Mouse (Mus musculus) liver, embryonic 14.5 days (tissue): ENCODE measurements around the gene Btg1. TPM values are rescaled to one million over a fixed set of nuclear protein-coding genes. Genes with fewer than 3 reads are reported as not detected.

Source experiments
- ATAC-seq: fragments of 200-750 bp; cut with Nextera tagmentation; 2 replicates; pipeline ENCODE4 v1.8.0; 2017; ENCODE audit warnings: moderate number of reproducible peaks, mild to moderate bottlenecking, moderate library complexity; ENCODE audit not compliant: insufficient read depth
- DNase-seq, 3 experiments: peaks; one replicate each; pipeline ENCODE4 v3.0.0-alpha.2; 2012 to 2013; ENCODE audit warnings: low read depth in 3 of 3, low spot score in 3 of 3
- H3K27ac ChIP-seq: fragments of 300-500 bp; sonication (generic); 2 replicates; pipeline ENCODE4 v1.5.1; 2014; ENCODE audit warnings: moderate library complexity, mild to moderate bottlenecking, control low read depth, inconsistent platforms
- H3K27me3 ChIP-seq: fragments of 300-500 bp; sonication (generic); 2 replicates; pipeline ENCODE4 v1.6.1; 2014; ENCODE audit warnings: mild to moderate bottlenecking, low read length, moderate library complexity; ENCODE audit not compliant: control insufficient read depth, insufficient read depth
- H3K36me3 ChIP-seq: fragments of 300-500 bp; sonication (generic); replicated peaks from 2 replicates; pipeline ENCODE4 v1.6.1; 2014; ENCODE audit warnings: low read depth; ENCODE audit not compliant: control insufficient read depth, insufficient read depth
- H3K4me1 ChIP-seq, 2 experiments: fragments of 200-500 bp in 1 of 2; fragments of 300-500 bp in 1 of 2; sonication (generic) in 1 of 2; replicated peaks; 2 replicates each; pipeline ENCODE4 v1.6.1; 2012 to 2014; ENCODE audit warnings: antibody characterized with exemption in 1 of 2, inconsistent platforms in 1 of 2, low read length in 1 of 2; ENCODE audit not compliant: control insufficient read depth in 2 of 2, insufficient read depth in 2 of 2
- H3K4me2 ChIP-seq: fragments of 300-500 bp; sonication (generic); 2 replicates; pipeline ENCODE4 v1.6.1; 2014; ENCODE audit warnings: low read depth, mild to moderate bottlenecking, control low read depth, moderate library complexity
- H3K4me3 ChIP-seq, 2 experiments: fragments of 200-500 bp in 1 of 2; fragments of 300-500 bp in 1 of 2; sonication (generic) in 1 of 2; 2 replicates each; pipeline ENCODE4 v1.5.1; 2012 to 2014; ENCODE audit warnings: low read depth in 2 of 2, low read length in 2 of 2, mild to moderate bottlenecking in 2 of 2, control low read depth in 1 of 2, inconsistent platforms in 1 of 2, moderate library complexity in 1 of 2; ENCODE audit not compliant: insufficient read depth in 1 of 2
- H3K9ac ChIP-seq: fragments of 300-500 bp; sonication (generic); replicated peaks from 2 replicates; pipeline ENCODE4 v1.6.1; 2014; ENCODE audit warnings: mild to moderate bottlenecking, control low read depth, moderate library complexity
- H3K9me3 ChIP-seq: fragments of 300-500 bp; sonication (generic); 2 replicates; pipeline ENCODE4 v1.6.1; 2016; ENCODE audit warnings: low read length, mixed read lengths; ENCODE audit not compliant: control insufficient read depth
- CTCF ChIP-seq: IDR thresholded peaks from 2 replicates; pipeline ENCODE4 v1.5.1; 2016; ENCODE audit warnings: antibody characterized with exemption, low read depth, control low read depth
- EP300 ChIP-seq: IDR thresholded peaks from 2 replicates; pipeline ENCODE4 v1.6.1; 2016; ENCODE audit warnings: antibody characterized with exemption, low read depth
- WGBS: fragments of 180-500 bp; shearing (Covaris S2); extraction: QIAGEN DNeasy Blood & Tissue Kit; methylation state at CpG from one replicate; pipeline ENCODE4 v1.1.7; 2014; ENCODE audit not compliant: insufficient replicate concordance; 5-methylcytosine and 5-hydroxymethylcytosine counted together
- polyA plus RNA-seq, 2 experiments: library from polyadenylated mRNA; depleted of rRNA in 1 of 2; stranded (reverse) in 1 of 2; unstranded in 1 of 2; fragments of >200 nt; fragmentation: Nextera tagmentation in 1 of 2; extraction: Ambion mirVana in 1 of 2; gene quantifications; 2 replicates each; pipeline versions ENCODE4 v1.2.1 to v1.2.3; 2012 to 2014

Gene Btg1
- polyA plus RNA-seq, 2 experiments: 2.7 to 7.9 TPM

DNA sequence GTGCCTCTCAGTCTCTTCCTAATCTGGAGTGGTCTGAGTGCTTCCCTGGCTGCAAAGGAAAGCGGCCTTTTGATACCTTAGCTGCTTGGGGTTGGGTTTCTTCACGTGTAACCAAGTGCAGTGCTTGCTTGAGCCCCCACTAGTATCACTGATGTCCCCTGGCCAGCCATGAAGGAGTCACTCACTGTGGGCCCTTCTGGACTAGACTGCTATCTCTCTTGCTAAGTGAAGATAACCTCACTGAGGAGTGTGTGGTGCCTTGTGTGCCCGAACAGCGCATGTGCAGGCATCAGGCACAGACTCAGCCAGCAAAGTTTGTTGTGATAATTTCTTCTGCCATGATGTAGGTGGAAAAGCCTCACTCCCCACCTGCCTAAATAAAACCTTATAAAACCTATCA lies 8.9 kb downstream of the Btg1 start:
- 51% methylated on average over 4 of the region's 4 CpGs for WGBS
- H3K27ac ChIP-seq: no peak overlapping the region
- DNase-seq: no peak
- no peaks in the 10 kb centered on the region for H3K9me3 ChIP-seq
- no peaks in the 10 kb centered on the region for H3K36me3 ChIP-seq
- no peaks in the 10 kb centered on the region for H3K27me3 ChIP-seq
- H3K9ac ChIP-seq: no peak overlapping the region
- H3K4me2 ChIP-seq: no peak overlapping the region
- H3K4me1 ChIP-seq: peaks cover 7 to 11% of the 10 kb centered on the region in 2 experiments; a peak in 3 of 4 replicates
- ATAC-seq: peak; percentile 61
- H3K4me3 ChIP-seq: no peak overlapping the region
- TF ChIP-seq EP300 (no peak), CTCF (no peak)

DNA sequence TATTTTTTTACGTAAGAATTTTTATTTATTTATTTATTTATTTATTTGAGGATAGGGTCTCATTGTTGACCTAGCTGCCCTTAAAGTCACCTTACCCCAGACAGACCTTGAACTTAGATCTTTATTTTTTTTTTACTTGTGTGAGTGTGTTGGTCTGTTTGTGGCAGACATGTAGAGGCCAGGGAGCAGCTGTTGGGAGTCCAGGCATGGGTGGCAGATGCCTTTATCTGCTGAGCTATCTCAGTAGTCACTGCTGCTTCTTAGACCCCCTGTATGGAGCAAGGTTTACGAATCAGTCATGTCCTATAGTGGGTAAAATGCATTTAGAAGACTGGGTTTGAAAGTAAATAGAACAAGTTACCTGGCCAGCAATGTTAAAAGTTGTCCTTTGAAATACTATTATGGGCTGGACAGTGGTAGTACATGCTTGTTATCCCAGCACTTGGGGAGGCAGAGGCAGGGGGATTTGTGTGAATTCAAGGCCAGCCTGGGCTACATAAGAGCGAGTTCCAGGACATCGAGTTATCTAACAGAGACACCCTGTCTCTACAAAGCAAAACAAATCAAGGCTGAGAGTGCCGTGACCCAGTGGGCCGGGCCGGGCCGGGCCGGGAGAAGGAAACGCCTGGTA lies 9.4 kb downstream of the Btg1 start:
- no peak for DNase-seq
- no peak for ATAC-seq
- WGBS: 81% methylated on average over 10 of the region's 10 CpGs
- no peaks in the 10 kb centered on the region for H3K9me3 ChIP-seq
- peaks cover 7 to 10% of the 10 kb centered on the region in 2 experiments; a peak in 3 of 4 replicates for H3K4me1 ChIP-seq
- TF ChIP-seq CTCF: no peak
- no peak for TF ChIP-seq EP300
- no peaks in the 10 kb centered on the region for H3K27me3 ChIP-seq
- no peak overlapping the region for H3K4me2 ChIP-seq
- H3K36me3 ChIP-seq: no peaks in the 10 kb centered on the region
- H3K9ac ChIP-seq: no peak overlapping the region
- no peak overlapping the region for H3K27ac ChIP-seq
- H3K4me3 ChIP-seq: no peak overlapping the region

DNA sequence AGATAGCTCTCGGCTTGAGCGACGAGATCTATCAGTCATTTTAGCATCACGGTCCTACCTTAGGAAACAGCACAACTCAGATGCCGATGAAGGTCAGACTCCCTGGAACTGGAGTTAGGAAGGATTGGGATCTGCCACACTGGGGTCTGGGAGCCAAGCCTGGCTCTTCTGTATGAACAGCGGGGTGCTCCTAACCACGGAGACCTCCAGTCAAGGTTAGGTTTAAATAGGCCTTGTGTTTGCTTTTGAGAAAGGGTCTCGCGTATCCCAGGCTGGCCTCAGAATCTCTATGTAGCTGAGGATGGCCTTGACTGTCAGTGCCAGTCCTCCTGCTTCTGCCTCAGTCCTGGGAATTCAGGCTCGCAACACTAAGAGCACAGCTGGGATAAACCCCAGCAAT lies 10.5 kb downstream of the Btg1 start:
- H3K9ac ChIP-seq: no peak overlapping the region
- no peak for DNase-seq
- no peaks in the 10 kb centered on the region for H3K27me3 ChIP-seq
- H3K4me3 ChIP-seq: no peak overlapping the region
- H3K27ac ChIP-seq: no peak overlapping the region
- 85% methylated on average over 10 of the region's 10 CpGs for WGBS
- peaks cover 7 to 10% of the 10 kb centered on the region in 2 experiments; a peak in 3 of 4 replicates for H3K4me1 ChIP-seq
- no peak for ATAC-seq
- no peak overlapping the region for H3K4me2 ChIP-seq
- no peak for TF ChIP-seq EP300
- no peak for TF ChIP-seq CTCF
- H3K9me3 ChIP-seq: no peaks in the 10 kb centered on the region
- no peaks in the 10 kb centered on the region for H3K36me3 ChIP-seq

DNA sequence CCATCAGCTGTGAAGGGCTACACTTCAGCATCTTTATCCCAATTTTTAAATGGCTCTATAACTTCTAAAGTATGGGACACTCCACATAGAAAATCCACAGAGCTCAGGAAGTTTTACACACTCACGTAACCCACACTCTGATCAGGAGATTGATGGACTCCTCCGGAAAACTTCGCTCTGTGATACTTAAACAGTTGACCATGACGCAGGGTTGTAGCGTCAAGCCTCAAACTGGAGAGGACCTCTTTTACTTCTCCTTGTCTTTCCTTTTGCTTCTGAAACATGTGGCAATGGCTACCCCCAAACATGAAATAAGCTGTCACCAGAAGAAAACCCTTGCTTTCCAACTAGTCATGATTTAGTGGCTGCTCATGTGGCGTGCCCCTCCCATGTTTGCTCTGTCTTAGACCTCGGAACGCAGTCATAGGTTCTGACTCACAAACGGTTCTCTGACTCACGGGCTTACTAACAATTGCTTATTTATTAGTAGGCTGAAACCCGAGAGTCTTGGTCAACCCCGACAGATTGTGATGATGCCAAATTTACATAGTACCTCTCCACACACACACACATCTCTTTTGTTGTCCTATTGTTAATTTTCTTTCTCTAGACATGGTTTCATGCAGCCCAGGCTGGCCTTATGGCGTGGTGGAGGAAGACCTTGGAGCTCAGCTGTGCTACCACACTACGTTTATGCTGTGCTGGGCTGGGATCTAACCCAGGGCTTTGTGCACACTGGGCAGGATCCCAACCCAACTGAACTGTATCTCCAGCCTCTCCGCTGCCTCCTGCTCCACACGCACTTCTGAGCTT lies 11.5 kb downstream of the Btg1 start:
- no peak overlapping the region for H3K4me2 ChIP-seq
- H3K27ac ChIP-seq: no peak overlapping the region
- WGBS: 75% methylated on average over 16 of the region's 16 CpGs
- no peaks in the 10 kb centered on the region for H3K36me3 ChIP-seq
- no peak for TF ChIP-seq EP300
- TF ChIP-seq CTCF: no peak
- peaks cover 7 to 10% of the 10 kb centered on the region in 2 experiments; a peak in 3 of 4 replicates for H3K4me1 ChIP-seq
- H3K4me3 ChIP-seq: no peak overlapping the region
- ATAC-seq (no peak), DNase-seq (no peak)
- no peak overlapping the region for H3K9ac ChIP-seq
- no peaks in the 10 kb centered on the region for H3K9me3 ChIP-seq
- no peaks in the 10 kb centered on the region for H3K27me3 ChIP-seq

DNA sequence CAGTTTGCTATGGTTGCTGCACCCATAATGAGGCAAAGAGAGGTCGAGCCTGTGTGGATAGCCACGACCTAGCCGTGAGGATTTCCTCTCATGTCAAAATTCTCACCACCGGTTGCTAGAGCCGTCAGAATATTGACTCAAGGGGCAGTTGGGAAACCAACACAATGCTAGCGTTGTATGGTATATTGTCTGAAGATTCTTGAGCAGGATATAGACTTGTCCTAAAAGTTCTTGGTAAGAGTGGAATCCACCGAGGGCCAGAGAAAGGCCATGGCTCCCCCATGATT lies 12.1 kb downstream of the Btg1 start:
- no peak overlapping the region for H3K27ac ChIP-seq
- no peak overlapping the region for H3K4me2 ChIP-seq
- H3K27me3 ChIP-seq: no peaks in the 10 kb centered on the region
- DNase-seq (no peak), ATAC-seq (no peak)
- no peaks in the 10 kb centered on the region for H3K36me3 ChIP-seq
- TF ChIP-seq CTCF: no peak
- TF ChIP-seq EP300: no peak
- H3K4me3 ChIP-seq: no peak overlapping the region
- H3K9me3 ChIP-seq: no peaks in the 10 kb centered on the region
- H3K4me1 ChIP-seq: peaks cover 7 to 10% of the 10 kb centered on the region in 2 experiments; a peak in 3 of 4 replicates
- no peak overlapping the region for H3K9ac ChIP-seq
- 62% methylated on average over 7 of the region's 7 CpGs for WGBS
